Mouse (Mus musculus) G1E (cell line): ENCODE data around the gene Trim2.

Source experiments
- CTCF ChIP-seq: IDR thresholded peaks from 2 replicates; pipeline ENCODE4 v1.5.1; 2012; ENCODE audit warnings: low read depth, low read length, inconsistent platforms, mixed read lengths
- GATA1 ChIP-seq: IDR thresholded peaks from 2 replicates; pipeline ENCODE4 v1.6.1; 2012; ENCODE audit warnings: borderline replicate concordance, low read length, inconsistent platforms, mixed read lengths
- TAL1 ChIP-seq: conservative IDR thresholded peaks from 2 replicates; pipeline ENCODE4 v1.6.1; 2012; ENCODE audit warnings: low read depth, low read length, inconsistent platforms, mixed read lengths

DNA sequence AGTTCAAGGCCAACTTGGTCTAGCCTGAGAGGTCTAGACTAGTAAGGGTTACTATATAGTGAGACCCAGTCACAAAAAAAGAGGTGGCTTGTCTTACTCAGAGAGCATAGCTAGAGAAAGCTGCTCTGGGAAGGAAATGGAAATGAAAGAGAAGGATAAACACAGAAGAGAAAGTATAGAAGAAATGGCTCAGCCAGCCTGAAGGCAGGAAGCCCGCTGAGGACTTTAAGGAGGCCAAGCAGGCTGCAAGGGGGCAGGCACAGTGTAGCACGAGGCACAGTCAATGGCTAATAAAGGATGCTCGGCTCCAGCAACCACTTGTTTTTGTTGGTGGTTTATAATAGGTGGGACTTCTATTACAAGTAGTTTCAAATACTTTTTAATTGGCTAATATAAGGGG lies 100.6 kb downstream of the Trim2 start:
- TF ChIP-seq GATA1 (no peak), CTCF (no peak), TAL1 (no peak)
